Mouse (Mus musculus) lung, postnatal 0 days (tissue): ENCODE results near the gene Pcp4.

Experiments used
- CTCF ChIP-seq: IDR thresholded peaks from 2 replicates; pipeline ENCODE4 v1.5.1; 2016; ENCODE audit warnings: antibody characterized with exemption, mild to moderate bottlenecking
- EP300 ChIP-seq: IDR thresholded peaks from 2 replicates; pipeline ENCODE4 v1.6.1; 2016; ENCODE audit warnings: antibody characterized with exemption, mild to moderate bottlenecking, control low read depth

DNA sequence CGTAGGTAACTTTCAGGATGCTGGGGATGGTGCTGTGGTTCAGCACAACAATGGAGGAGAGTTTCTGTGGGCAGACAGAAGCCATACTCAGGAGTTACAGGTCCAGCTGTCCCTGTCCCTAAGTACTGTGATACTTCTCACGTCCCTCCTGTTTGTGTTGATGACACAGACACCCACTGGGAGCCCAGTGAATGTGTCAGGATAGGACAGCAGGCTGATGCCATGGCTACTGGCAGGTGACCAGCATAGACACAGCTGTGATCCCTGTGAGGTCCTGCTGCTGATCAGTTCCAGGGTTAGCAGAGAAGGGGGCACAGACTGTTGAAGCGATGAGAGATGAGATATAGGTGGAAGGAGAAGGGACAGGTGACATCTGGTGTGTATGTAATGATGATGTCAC, 38.4 kb upstream of the Pcp4 start:
- no peak for TF ChIP-seq CTCF
- no peak for TF ChIP-seq EP300
